In the genomic region with DNA sequence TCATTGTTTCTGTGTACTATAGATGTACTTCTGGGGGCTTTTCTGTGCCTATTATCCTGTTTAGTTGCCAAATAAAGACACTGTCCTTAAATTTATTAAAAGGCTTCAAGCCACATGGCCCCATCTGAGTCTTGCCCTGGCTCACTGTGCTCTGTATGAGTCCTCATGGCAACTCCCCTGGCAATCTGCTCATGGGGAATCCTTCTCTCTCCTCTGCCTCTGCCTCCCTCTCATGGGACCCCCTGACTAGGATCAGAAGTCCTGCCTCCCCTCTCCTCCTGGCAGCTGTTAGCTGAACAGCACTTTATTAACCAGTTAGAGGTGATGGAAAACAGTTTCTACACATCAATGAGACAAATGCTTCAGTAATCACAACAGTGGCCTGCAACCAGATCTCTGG, we compare ENCODE assay signal across 20 mouse cellular contexts.
"Had no signal": no experiment of that assay in that cellular context is flagged by ENCODE, and none has a peak within 500 bp of the region (broad histone marks: within the 10 kb centered on the region; RNA-seq: fewer than 3 reads in every experiment).

No protein-coding gene starts in this region.

- H3K9me3 ChIP-seq: liver, embryonic 13.5 days; liver, embryonic 15.5 days; lung, embryonic 15.5 days; megakaryocyte, embryonic 14.5 days; midbrain, embryonic 13.5 days had no signal

- H3K4me3 ChIP-seq: liver, embryonic 13.5 days; liver, embryonic 15.5 days; lung, embryonic 15.5 days; megakaryocyte, embryonic 14.5 days; midbrain, embryonic 13.5 days had no signal

- H3K36me3 ChIP-seq: liver, embryonic 13.5 days; liver, embryonic 15.5 days; lung, embryonic 15.5 days; midbrain, embryonic 13.5 days had no signal

- H3K9ac ChIP-seq: liver, embryonic 13.5 days; liver, embryonic 15.5 days; liver, postnatal 0 days; lung, embryonic 15.5 days; midbrain, embryonic 13.5 days had no signal

- H3K27me3 ChIP-seq: liver, embryonic 13.5 days; liver, embryonic 15.5 days; lung, embryonic 15.5 days; megakaryocyte, embryonic 14.5 days; midbrain, embryonic 13.5 days had no signal

- DNase-seq: liver, embryonic 13.5 days; liver, postnatal 0 days; lung, adult 2 months; lung, postnatal 14 days; lung, postnatal 36 days; retina, postnatal 1 day; right cerebral cortex, adult 18-20 months; right cerebral cortex, postnatal 25 days; right cerebral cortex, postnatal 4 days; spleen, adult 18-20 months; thymus, adult 18-20 months; thymus, postnatal 14 days; thymus, postnatal 36 days had no signal

- H3K4me2 ChIP-seq: liver, embryonic 11.5 days; liver, embryonic 13.5 days; liver, embryonic 15.5 days; lung, embryonic 15.5 days; midbrain, embryonic 13.5 days had no signal

- H3K27ac ChIP-seq: liver, embryonic 13.5 days; liver, embryonic 15.5 days; lung, embryonic 15.5 days; macrophage; midbrain, embryonic 13.5 days had no signal

- ATAC-seq: liver, postnatal 0 days; lung, postnatal 0 days; midbrain, embryonic 13.5 days had no signal
